Comparison of ENCODE assay signal across 8 mouse cellular contexts in genomic region chr17:46711612-46712271, GRCm38 (mm10). TPM values are rescaled to one million over a fixed set of nuclear protein-coding genes. Genes with fewer than 3 reads are reported as not detected.
A peak's percentile ranks its signal among the peaks of the same experiment; 100 is the strongest.
DNase-seq lines count a peak whose midpoint lies in the region; ATAC-seq lines count a peak whose summit lies in the region.

No protein-coding gene starts in this region.

- no peaks in the 10 kb centered on the region for H3K27me3 ChIP-seq in liver, embryonic 16.5 days (ENCODE audit: control insufficient read depth, insufficient read depth, low read depth, low read length)

- H3K4me1 ChIP-seq in brown adipose tissue, adult 24 weeks (ENCODE audit: control insufficient read depth, insufficient read depth, insufficient read length, low read length) = no peaks in the 10 kb centered on the region; the same call in 1 of the 2 replicates
- H3K4me1 ChIP-seq in liver, embryonic 16.5 days (ENCODE audit: control insufficient read depth, low read depth, low read length) = peaks cover 16% of the 10 kb centered on the region

- peak overlapping the region; percentile 94 for H3K4me3 ChIP-seq in brown adipose tissue, adult 24 weeks (ENCODE audit: insufficient read depth, low read depth, low read length)
- H3K4me3 ChIP-seq in liver, embryonic 16.5 days (ENCODE audit: low read depth, low read length) = peak overlapping the region; percentile 99

- under 1% methylated on average over 76 of the region's 76 CpGs for WGBS in liver, embryonic 16.5 days (ENCODE audit: insufficient replicate concordance)

- intact Hi-C loops in gastrocnemius, postnatal 14 days (cut with DNase I; ENCODE audit: low total_unique reads) = no loop called here

- DNase-seq in ovary, postnatal 10 days (ENCODE audit: low spot score) = peak; percentile 24
- no peak for DNase-seq in ovary, adult 18-20 months (ENCODE audit: low spot score)
- DNase-seq in gastrocnemius, postnatal 14 days = peak; percentile 66
- DNase-seq in kidney, adult 11 months = peak; percentile 27
- DNase-seq in ovary, postnatal 14 days (ENCODE audit: low spot score) = peak; percentile 31
- DNase-seq in layer of hippocampus, adult 18-20 months (ENCODE audit: low spot score in 2 of 2) = no peak

- H3K27ac ChIP-seq in brown adipose tissue, adult 24 weeks (replicated peaks; ENCODE audit: low read depth, low read length) = peak overlapping the region; percentile 89
- peak overlapping the region; percentile 79 for H3K27ac ChIP-seq in liver, embryonic 16.5 days (ENCODE audit: low read length)

- peaks cover 13% of the 10 kb centered on the region for H3K36me3 ChIP-seq in liver, embryonic 16.5 days (ENCODE audit: control insufficient read depth, insufficient read depth)

- peak overlapping the region; percentile 73 for H3K4me2 ChIP-seq in liver, embryonic 16.5 days (ENCODE audit: low read depth, low read length)

- H3K9ac ChIP-seq in liver, embryonic 16.5 days (ENCODE audit: low read depth, low read length) = peak overlapping the region; percentile 95

- no peaks in the 10 kb centered on the region for H3K9me3 ChIP-seq in liver, embryonic 16.5 days (replicated peaks; ENCODE audit: control insufficient read depth, low read length)

- peak; percentile 58 for ATAC-seq in liver, embryonic 16.5 days (ENCODE audit: low read depth)

RNA-seq across cellular contexts. Expression of gene Pex6, which starts 0.5 kb away (rescaled TPM):
- 42.3 and 56.0 TPM in 2 replicates for polyA plus RNA-seq in brown adipose tissue, adult 24 weeks (2012; ENCODE audit: insufficient read depth, insufficient read length, missing spikeins)
- 10 to 100 TPM; 10.1 to 11.2 TPM for total RNA-seq in gastrocnemius, postnatal 14 days (2021)
- 8.1 and 10.4 TPM in 2 replicates for polyA plus RNA-seq in liver, embryonic 16.5 days (2015; fragmentation: Nextera tagmentation; extraction: Ambion mirVana)
- 10 to 100 TPM; 55.5 to 62.4 TPM for total RNA-seq in layer of hippocampus, adult 18-20 months (2021)

RNA-seq across cellular contexts. Expression of gene Ppp2r5d, which starts 6.8 kb away (rescaled TPM):
- polyA plus RNA-seq in brown adipose tissue, adult 24 weeks (2012; ENCODE audit: insufficient read depth, insufficient read length, missing spikeins) = 33.3 and 37.8 TPM in 2 replicates
- total RNA-seq in gastrocnemius, postnatal 14 days (2021) = 10 to 100 TPM; 26.9 to 29.1 TPM
- 25.5 and 28.7 TPM in 2 replicates for polyA plus RNA-seq in liver, embryonic 16.5 days (2015; fragmentation: Nextera tagmentation; extraction: Ambion mirVana)
- total RNA-seq in layer of hippocampus, adult 18-20 months (2021) = 10 to 100 TPM; 89.3 to 90.9 TPM

RNA-seq across cellular contexts. Expression of gene Gnmt, which starts 17.2 kb away (rescaled TPM):
- 4.0 TPM in 1 of 2 replicates, not detected in the other for polyA plus RNA-seq in brown adipose tissue, adult 24 weeks (2012; ENCODE audit: insufficient read depth, insufficient read length, missing spikeins)
- under 1 TPM; 0.41 to 0.75 TPM for total RNA-seq in gastrocnemius, postnatal 14 days (2021)
- 112 and 152 TPM in 2 replicates for polyA plus RNA-seq in liver, embryonic 16.5 days (2015; fragmentation: Nextera tagmentation; extraction: Ambion mirVana)
- total RNA-seq in layer of hippocampus, adult 18-20 months (2021) = 1 to 10 TPM in 1 of 2 experiments, not detected in 1; 1.1 TPM

RNA-seq across cellular contexts. Expression of gene Klhdc3, which starts 31.0 kb away (rescaled TPM):
- 24.2 and 24.8 TPM in 2 replicates for polyA plus RNA-seq in brown adipose tissue, adult 24 weeks (2012; ENCODE audit: insufficient read depth, insufficient read length, missing spikeins)
- total RNA-seq in gastrocnemius, postnatal 14 days (2021) = 100 to 1,000 TPM; 150 to 154 TPM
- 51.6 and 52.0 TPM in 2 replicates for polyA plus RNA-seq in liver, embryonic 16.5 days (2015; fragmentation: Nextera tagmentation; extraction: Ambion mirVana)
- 100 to 1,000 TPM; 172 to 177 TPM for total RNA-seq in layer of hippocampus, adult 18-20 months (2021)

RNA-seq across cellular contexts. Expression of gene Mea1, which starts 33.1 kb away (rescaled TPM):
- 121 and 148 TPM in 2 replicates for polyA plus RNA-seq in brown adipose tissue, adult 24 weeks (2012; ENCODE audit: insufficient read depth, insufficient read length, missing spikeins)
- 10 to 100 TPM; 46.2 to 57.6 TPM for total RNA-seq in gastrocnemius, postnatal 14 days (2021)
- polyA plus RNA-seq in liver, embryonic 16.5 days (2015; fragmentation: Nextera tagmentation; extraction: Ambion mirVana) = 50.1 and 50.6 TPM in 2 replicates
- total RNA-seq in layer of hippocampus, adult 18-20 months (2021) = 100 to 1,000 TPM in 1 of 2 experiments, 10 to 100 TPM in 1; 97.2 to 109 TPM

Comparison
In these comparisons a context has a peak if more than half of its experiments do, and no peak if none do; other contexts are left out.
1. DNase-seq: peak in ovary, postnatal 10 days (single experiment), gastrocnemius, postnatal 14 days (single experiment), kidney, adult 11 months (single experiment) and ovary, postnatal 14 days (single experiment); none in ovary, adult 18-20 months (single experiment) and layer of hippocampus, adult 18-20 months (0 of 2).
2. RNA of gene Pex6, which starts 0.5 kb away (total RNA-seq): 55.5 to 62.4 TPM in layer of hippocampus, adult 18-20 months; 10.1 to 11.2 TPM in gastrocnemius, postnatal 14 days; every median in the first group is over 4 times any median in the second.